Mouse (Mus musculus): ENCODE results near the gene Gm10521.

GRCm38 (mm10) chr1:171865467-171865866, 30.0 kb upstream of the Gm10521 start:
- TF ChIP-seq CTCF (IDR thresholded peaks at IDR 0.05; ENCODE audit: low read depth) (no peak), EP300 (IDR thresholded peaks at IDR 0.05; ENCODE audit: low read depth) (no peak)
